Mouse (Mus musculus): ENCODE measurements around the gene Sufu. TPM values are rescaled to one million over a fixed set of nuclear protein-coding genes. Genes with fewer than 3 reads are reported as not detected.

The Sufu gene
- polyA plus RNA-seq, 1 experiment from 2014 or later, result 19.0 TPM

GRCm38 (mm10) chr19:46357344-46358280, 39.1 kb upstream of the Sufu start:
- Histone ChIP-seq H3K27ac (ENCODE audit: low read length) (no peak overlapping the region), H3K27me3 (ENCODE audit: control insufficient read depth, insufficient read depth, low read depth, low read length) (no peaks in the 10 kb centered on the region; the same call in none of the 2 replicates), H3K4me3 (ENCODE audit: low read depth, low read length) (peak overlapping the region; percentile 58), H3K4me2 (ENCODE audit: low read length) (peak overlapping the region; percentile 73), H3K36me3 (ENCODE audit: control insufficient read depth, insufficient read depth, low read length) (no peaks in the 10 kb centered on the region), H3K9me3 (replicated peaks; ENCODE audit: control insufficient read depth, low read length, poor library complexity, severe bottlenecking) (no peaks in the 10 kb centered on the region), H3K9ac (ENCODE audit: low read depth, low read length) (peak overlapping the region; percentile 69), H3K4me1 (ENCODE audit: control insufficient read depth, insufficient read depth, low read length) (0 out of 2 replicates have a peak, but pooled peaks cover 5% of the 10 kb centered on the region)
- WGBS, result 17% methylated on average over 25 of the region's 25 CpGs
- no peak for ATAC-seq

DNA sequence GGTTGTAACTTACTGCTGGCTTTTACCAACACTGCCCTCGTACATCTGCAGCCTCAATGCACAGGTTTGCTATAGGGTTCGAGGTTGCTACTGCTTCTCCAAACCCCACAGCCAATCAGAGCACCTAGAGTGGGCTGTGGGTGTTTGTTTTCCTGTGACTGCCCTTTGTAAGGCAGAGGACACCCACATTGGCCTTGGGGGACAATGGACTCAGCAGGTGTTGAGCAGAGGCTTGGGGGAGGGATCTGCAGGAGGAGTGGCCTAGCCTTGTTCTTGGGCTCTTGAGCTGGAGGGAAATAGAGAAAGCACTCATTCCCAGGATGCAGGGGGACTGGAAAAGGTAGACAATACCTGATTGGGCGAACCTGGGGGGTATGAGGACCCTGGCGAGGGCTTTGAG, 38.3 kb upstream of the Sufu start:
- no peak overlapping the region for H3K4me3 ChIP-seq (ENCODE audit: low read depth, low read length)
- no peaks in the 10 kb centered on the region for H3K36me3 ChIP-seq (ENCODE audit: control insufficient read depth, insufficient read depth, low read length)
- H3K9ac ChIP-seq (ENCODE audit: low read depth, low read length), result no peak overlapping the region
- 0 out of 2 replicates have a peak, but pooled peaks cover 5% of the 10 kb centered on the region for H3K4me1 ChIP-seq (ENCODE audit: control insufficient read depth, insufficient read depth, low read length)
- 65% methylated on average over 4 of the region's 4 CpGs for WGBS
- no peak for ATAC-seq
- H3K9me3 ChIP-seq (replicated peaks; ENCODE audit: control insufficient read depth, low read length, poor library complexity, severe bottlenecking), result no peaks in the 10 kb centered on the region
- H3K27me3 ChIP-seq (ENCODE audit: control insufficient read depth, insufficient read depth, low read depth, low read length), result no peaks in the 10 kb centered on the region; the same call in none of the 2 replicates
- H3K4me2 ChIP-seq (ENCODE audit: low read length), result no peak overlapping the region
- no peak overlapping the region for H3K27ac ChIP-seq (ENCODE audit: low read length)

DNA sequence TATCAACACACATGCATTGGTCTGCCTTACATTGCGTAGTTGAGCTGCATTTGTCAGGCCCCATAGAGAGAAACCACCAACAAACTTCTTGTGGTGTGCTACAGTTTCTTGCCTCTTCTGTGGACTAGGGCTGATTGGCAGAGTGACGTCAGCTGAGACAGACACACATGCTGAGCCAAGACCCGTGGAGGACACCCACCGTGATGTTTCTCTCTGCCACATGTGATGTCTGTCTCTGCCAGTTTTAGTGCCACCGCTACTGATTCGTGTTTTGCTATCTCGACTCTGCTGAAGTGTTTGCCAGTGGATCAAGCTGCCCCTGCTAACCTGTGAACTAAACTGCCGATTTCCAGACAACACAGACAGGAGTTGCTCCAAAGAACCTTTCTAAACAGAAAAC, 34.6 kb upstream of the Sufu start:
- 90% methylated on average over 8 of the region's 8 CpGs for WGBS

GRCm38 (mm10) chr19:46363294-46364009, 33.2 kb upstream of the Sufu start:
- no peak overlapping the region for H3K27ac ChIP-seq (ENCODE audit: low read length)
- H3K9me3 ChIP-seq (replicated peaks; ENCODE audit: control insufficient read depth, low read length, poor library complexity, severe bottlenecking), result no peaks in the 10 kb centered on the region
- no peak for ATAC-seq
- WGBS, result 91% methylated on average over 11 of the region's 11 CpGs
- H3K36me3 ChIP-seq (ENCODE audit: control insufficient read depth, insufficient read depth, low read length), result no peaks in the 10 kb centered on the region
- no peak overlapping the region for H3K4me3 ChIP-seq (ENCODE audit: low read depth, low read length)
- H3K4me1 ChIP-seq (ENCODE audit: control insufficient read depth, insufficient read depth, low read length), result no peaks in the 10 kb centered on the region
- no peaks in the 10 kb centered on the region for H3K27me3 ChIP-seq (ENCODE audit: control insufficient read depth, insufficient read depth, low read depth, low read length)
- no peak overlapping the region for H3K4me2 ChIP-seq (ENCODE audit: low read length)
- H3K9ac ChIP-seq (ENCODE audit: low read depth, low read length), result no peak overlapping the region

More for the DNA sequence above, 34.6 kb upstream of the Sufu start:
- Histone ChIP-seq H3K27me3 (ENCODE audit: control insufficient read depth, insufficient read depth, low read depth, low read length) (no peaks in the 10 kb centered on the region; the same call in none of the 2 replicates), H3K4me3 (ENCODE audit: low read depth, low read length) (no peak overlapping the region), H3K36me3 (ENCODE audit: control insufficient read depth, insufficient read depth, low read length) (no peaks in the 10 kb centered on the region), H3K4me1 (ENCODE audit: control insufficient read depth, insufficient read depth, low read length) (0 out of 2 replicates have a peak, but pooled peaks cover 5% of the 10 kb centered on the region), H3K9me3 (replicated peaks; ENCODE audit: control insufficient read depth, low read length, poor library complexity, severe bottlenecking) (no peaks in the 10 kb centered on the region), H3K4me2 (ENCODE audit: low read length) (no peak overlapping the region), H3K9ac (ENCODE audit: low read depth, low read length) (no peak overlapping the region), H3K27ac (ENCODE audit: low read length) (no peak overlapping the region)
- no peak for ATAC-seq

DNA sequence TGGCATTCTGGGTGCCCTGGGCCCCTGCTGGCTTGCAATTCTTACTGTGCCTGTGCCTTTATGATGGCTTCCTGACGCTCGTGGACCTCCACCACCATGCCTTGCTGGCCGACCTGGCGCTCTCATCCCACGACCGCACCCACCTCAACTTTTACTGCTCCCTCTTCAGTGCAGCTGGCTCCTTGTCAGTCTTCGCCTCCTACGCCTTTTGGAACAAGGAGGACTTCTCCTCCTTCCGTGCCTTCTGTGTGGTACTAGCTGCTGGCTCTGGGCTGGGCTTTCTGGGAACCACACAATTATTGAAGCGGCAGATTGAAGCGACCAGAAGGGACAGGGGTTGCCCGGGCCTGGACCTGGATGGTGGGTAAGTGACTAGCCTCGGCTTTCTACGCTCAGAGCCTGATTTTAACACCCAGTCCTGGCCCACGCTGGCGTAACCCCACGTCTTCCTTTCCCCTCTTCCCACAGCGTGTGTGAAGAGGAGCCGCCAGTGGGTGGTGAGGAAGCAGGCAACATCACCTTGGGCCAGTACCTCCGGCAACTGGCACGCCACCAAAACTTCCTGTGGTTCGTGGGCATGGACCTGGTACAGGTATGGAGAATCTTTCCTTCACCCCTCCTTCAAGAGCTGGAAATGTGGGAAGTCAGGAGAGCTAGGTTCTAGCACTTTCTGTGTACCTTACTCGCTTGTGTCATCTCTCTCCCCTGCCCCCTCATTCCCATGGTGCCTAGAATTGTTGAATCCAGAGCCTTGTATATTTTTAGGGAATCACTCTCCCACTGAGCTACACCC, 28.7 kb upstream of the Sufu start:
- Histone ChIP-seq H3K4me2 (ENCODE audit: low read length) (no peak overlapping the region), H3K36me3 (ENCODE audit: control insufficient read depth, insufficient read depth, low read length) (no peaks in the 10 kb centered on the region), H3K4me3 (ENCODE audit: low read depth, low read length) (no peak overlapping the region), H3K4me1 (ENCODE audit: control insufficient read depth, insufficient read depth, low read length) (no peaks in the 10 kb centered on the region), H3K27ac (ENCODE audit: low read length) (no peak overlapping the region), H3K27me3 (ENCODE audit: control insufficient read depth, insufficient read depth, low read depth, low read length) (no peaks in the 10 kb centered on the region), H3K9ac (ENCODE audit: low read depth, low read length) (no peak overlapping the region), H3K9me3 (replicated peaks; ENCODE audit: control insufficient read depth, low read length, poor library complexity, severe bottlenecking) (no peaks in the 10 kb centered on the region)
- 88% methylated on average over 23 of the region's 23 CpGs for WGBS
- ATAC-seq, result no peak

GRCm38 (mm10) chr19:46369204-46369603, 27.5 kb upstream of the Sufu start:
- Histone ChIP-seq H3K27ac (ENCODE audit: low read length) (no peak overlapping the region), H3K9me3 (replicated peaks; ENCODE audit: control insufficient read depth, low read length, poor library complexity, severe bottlenecking) (no peaks in the 10 kb centered on the region), H3K4me3 (ENCODE audit: low read depth, low read length) (no peak overlapping the region), H3K36me3 (ENCODE audit: control insufficient read depth, insufficient read depth, low read length) (no peaks in the 10 kb centered on the region), H3K4me1 (ENCODE audit: control insufficient read depth, insufficient read depth, low read length) (no peaks in the 10 kb centered on the region), H3K9ac (ENCODE audit: low read depth, low read length) (no peak overlapping the region), H3K4me2 (ENCODE audit: low read length) (no peak overlapping the region), H3K27me3 (ENCODE audit: control insufficient read depth, insufficient read depth, low read depth, low read length) (no peaks in the 10 kb centered on the region)
- WGBS, result 23% methylated on average over 4 of the region's 4 CpGs
- no peak for ATAC-seq

DNA sequence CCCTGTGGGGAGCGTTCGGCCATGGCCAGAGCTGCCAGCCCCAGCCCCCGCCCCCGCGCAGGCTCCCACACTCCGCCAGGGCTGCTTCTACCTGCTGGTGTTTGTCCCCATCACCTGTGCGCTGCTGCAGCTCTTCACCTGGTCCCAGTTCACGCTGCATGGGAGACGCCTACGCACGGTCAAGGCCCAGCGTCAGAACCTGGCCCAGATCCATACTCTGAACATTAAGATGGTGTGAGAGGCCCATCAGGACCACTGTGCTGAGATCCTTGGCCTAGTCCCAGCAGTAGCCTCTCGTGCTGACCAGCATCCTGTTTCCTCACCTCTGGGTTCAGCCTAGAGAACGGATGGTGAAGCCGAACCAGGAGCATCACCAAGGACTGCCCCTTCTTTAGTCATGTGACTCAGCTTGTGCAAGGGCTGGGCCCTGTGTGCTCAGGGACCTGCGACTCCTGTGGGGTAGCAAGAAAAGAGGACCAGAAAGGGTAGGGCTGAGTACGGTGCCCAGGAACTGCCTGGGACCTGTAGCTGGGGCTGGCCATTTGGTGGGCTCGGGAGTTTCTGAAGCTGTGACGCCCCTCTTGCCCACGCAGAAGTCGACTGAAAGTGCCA, 22.1 kb upstream of the Sufu start:
- Histone ChIP-seq H3K4me2 (ENCODE audit: low read length) (no peak overlapping the region), H3K4me3 (ENCODE audit: low read depth, low read length) (no peak overlapping the region), H3K36me3 (ENCODE audit: control insufficient read depth, insufficient read depth, low read length) (peaks cover 27% of the 10 kb centered on the region), H3K27me3 (ENCODE audit: control insufficient read depth, insufficient read depth, low read depth, low read length) (no peaks in the 10 kb centered on the region), H3K9me3 (replicated peaks; ENCODE audit: control insufficient read depth, low read length, poor library complexity, severe bottlenecking) (no peaks in the 10 kb centered on the region), H3K4me1 (ENCODE audit: control insufficient read depth, insufficient read depth, low read length) (no peaks in the 10 kb centered on the region), H3K9ac (ENCODE audit: low read depth, low read length) (no peak overlapping the region), H3K27ac (ENCODE audit: low read length) (peak overlapping the region; percentile 56; the same call in 1 of the 2 replicates)
- WGBS, result 46% methylated on average over 21 of the region's 21 CpGs
- ATAC-seq, result 0 out of 2 replicates have a peak, but pooled peaks have one; percentile 32

DNA sequence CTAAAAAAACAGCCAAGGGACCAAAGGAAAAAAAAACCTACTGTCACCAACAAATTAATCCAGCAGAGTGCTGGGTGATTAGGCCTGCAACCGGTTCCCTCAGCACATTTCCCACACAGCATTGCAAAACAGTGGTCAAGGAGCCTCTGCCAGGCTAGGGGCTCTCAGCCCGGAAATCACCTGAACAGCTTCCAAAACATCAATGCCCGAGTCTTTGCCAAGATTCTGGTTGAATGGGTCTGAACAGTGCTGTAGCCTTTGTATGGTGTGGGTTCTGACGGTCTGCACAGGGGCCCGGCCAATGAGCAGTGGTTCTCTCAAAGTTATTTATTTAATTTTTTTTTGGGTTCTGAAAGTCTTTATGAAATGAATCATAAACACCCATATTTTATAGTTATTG, 21.2 kb upstream of the Sufu start:
- Histone ChIP-seq H3K4me1 (ENCODE audit: control insufficient read depth, insufficient read depth, low read length) (no peaks in the 10 kb centered on the region), H3K9ac (ENCODE audit: low read depth, low read length) (no peak overlapping the region), H3K36me3 (ENCODE audit: control insufficient read depth, insufficient read depth, low read length) (peaks cover 36% of the 10 kb centered on the region), H3K4me3 (ENCODE audit: low read depth, low read length) (no peak overlapping the region), H3K27me3 (ENCODE audit: control insufficient read depth, insufficient read depth, low read depth, low read length) (no peaks in the 10 kb centered on the region), H3K27ac (ENCODE audit: low read length) (no peak overlapping the region; the same call in 1 of the 2 replicates), H3K4me2 (ENCODE audit: low read length) (no peak overlapping the region), H3K9me3 (replicated peaks; ENCODE audit: control insufficient read depth, low read length, poor library complexity, severe bottlenecking) (no peaks in the 10 kb centered on the region)
- 50% methylated on average over 5 of the region's 5 CpGs for whole genome bisulfite sequencing
- no peak; the same call in 1 of the 2 replicates for ATAC-seq

Measured in midbrain, embryonic 16.5 days (tissue).